Mouse (Mus musculus) embryonic facial prominence, embryonic 13.5 days (tissue): ENCODE measurements around the gene Tmem151a. TPM values are rescaled to one million over a fixed set of nuclear protein-coding genes. Genes with fewer than 3 reads are reported as not detected.

Source experiments
- ATAC-seq: fragments of 200-750 bp; cut with Nextera tagmentation; 2 replicates; pipeline ENCODE4 v1.8.0; 2017; ENCODE audit warnings: low read depth; ENCODE audit not compliant: insufficient number of reproducible peaks, insufficient read depth, low FRiP score, low TSS enrichment
- H3K27ac ChIP-seq: fragments of 300-500 bp; sonication (generic); 2 replicates; pipeline ENCODE4 v1.5.1; 2015; ENCODE audit warnings: moderate library complexity, mild to moderate bottlenecking, inconsistent platforms
- H3K27me3 ChIP-seq: fragments of 300-500 bp; sonication (generic); 2 replicates; pipeline ENCODE4 v1.6.1; 2015; ENCODE audit warnings: mild to moderate bottlenecking, inconsistent platforms
- H3K36me3 ChIP-seq: fragments of 300-500 bp; sonication (generic); 2 replicates; pipeline ENCODE4 v1.6.1; 2015; ENCODE audit warnings: mild to moderate bottlenecking, inconsistent platforms
- H3K4me1 ChIP-seq: fragments of 300-500 bp; sonication (generic); 2 replicates; pipeline ENCODE4 v1.6.1; 2015; ENCODE audit warnings: inconsistent platforms
- H3K4me2 ChIP-seq: fragments of 300-500 bp; sonication (generic); 2 replicates; pipeline ENCODE4 v1.6.1; 2015; ENCODE audit warnings: moderate library complexity, mild to moderate bottlenecking, inconsistent platforms
- H3K4me3 ChIP-seq: fragments of 300-500 bp; sonication (generic); 2 replicates; pipeline ENCODE4 v1.5.1; 2015; ENCODE audit warnings: mild to moderate bottlenecking, inconsistent platforms
- H3K9ac ChIP-seq: fragments of 300-500 bp; sonication (generic); 2 replicates; pipeline ENCODE4 v1.6.1; 2015; ENCODE audit warnings: mild to moderate bottlenecking, inconsistent platforms
- H3K9me3 ChIP-seq: fragments of 300-500 bp; sonication (generic); 2 replicates; pipeline ENCODE4 v1.6.1; 2016; ENCODE audit warnings: inconsistent platforms
- WGBS: fragments of 180-500 bp; shearing (Covaris S2); methylation state at CpG from one replicate; pipeline ENCODE4 v1.1.7; 2015; ENCODE audit warnings: mixed read lengths; 5-methylcytosine and 5-hydroxymethylcytosine counted together
- polyA plus RNA-seq: library from polyadenylated mRNA; unstranded; fragments of >200 nt; fragmentation: Nextera tagmentation; extraction: Ambion mirVana; gene quantifications from 2 replicates; pipeline ENCODE4 v1.2.1, GENCODE M21; 2015

Tmem151a gene
- polyA plus RNA-seq, 1 experiment from 2014 or later = 2.6 TPM

DNA sequence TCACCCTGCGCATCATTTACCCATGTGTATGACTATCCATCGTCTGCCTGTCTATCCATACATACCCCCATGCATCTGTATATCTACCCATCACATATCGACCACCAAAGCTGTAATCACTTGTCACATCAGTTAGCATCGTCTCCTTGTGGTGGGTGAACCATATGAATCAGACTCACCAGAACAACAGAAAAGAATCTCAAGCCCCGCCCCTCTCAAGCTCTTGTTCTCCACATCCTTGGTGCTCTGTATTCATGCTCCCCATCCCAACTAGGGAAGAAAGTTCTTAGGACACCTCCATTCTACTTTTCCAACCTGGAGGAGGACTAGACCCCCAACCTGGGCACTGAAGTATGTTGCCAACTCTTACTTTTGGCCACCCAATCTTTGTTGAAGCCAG lies 23.3 kb downstream of the Tmem151a start:
- H3K9me3 ChIP-seq = no peaks in the 10 kb centered on the region
- no peak overlapping the region for H3K4me2 ChIP-seq
- no peak overlapping the region for H3K9ac ChIP-seq
- no peaks in the 10 kb centered on the region for H3K36me3 ChIP-seq
- no peak overlapping the region for H3K4me3 ChIP-seq
- ATAC-seq = no peak
- H3K27me3 ChIP-seq = no peaks in the 10 kb centered on the region
- H3K27ac ChIP-seq = no peak overlapping the region
- 85% methylated on average over 5 of the region's 5 CpGs for WGBS
- H3K4me1 ChIP-seq = peaks cover 53% of the 10 kb centered on the region

DNA sequence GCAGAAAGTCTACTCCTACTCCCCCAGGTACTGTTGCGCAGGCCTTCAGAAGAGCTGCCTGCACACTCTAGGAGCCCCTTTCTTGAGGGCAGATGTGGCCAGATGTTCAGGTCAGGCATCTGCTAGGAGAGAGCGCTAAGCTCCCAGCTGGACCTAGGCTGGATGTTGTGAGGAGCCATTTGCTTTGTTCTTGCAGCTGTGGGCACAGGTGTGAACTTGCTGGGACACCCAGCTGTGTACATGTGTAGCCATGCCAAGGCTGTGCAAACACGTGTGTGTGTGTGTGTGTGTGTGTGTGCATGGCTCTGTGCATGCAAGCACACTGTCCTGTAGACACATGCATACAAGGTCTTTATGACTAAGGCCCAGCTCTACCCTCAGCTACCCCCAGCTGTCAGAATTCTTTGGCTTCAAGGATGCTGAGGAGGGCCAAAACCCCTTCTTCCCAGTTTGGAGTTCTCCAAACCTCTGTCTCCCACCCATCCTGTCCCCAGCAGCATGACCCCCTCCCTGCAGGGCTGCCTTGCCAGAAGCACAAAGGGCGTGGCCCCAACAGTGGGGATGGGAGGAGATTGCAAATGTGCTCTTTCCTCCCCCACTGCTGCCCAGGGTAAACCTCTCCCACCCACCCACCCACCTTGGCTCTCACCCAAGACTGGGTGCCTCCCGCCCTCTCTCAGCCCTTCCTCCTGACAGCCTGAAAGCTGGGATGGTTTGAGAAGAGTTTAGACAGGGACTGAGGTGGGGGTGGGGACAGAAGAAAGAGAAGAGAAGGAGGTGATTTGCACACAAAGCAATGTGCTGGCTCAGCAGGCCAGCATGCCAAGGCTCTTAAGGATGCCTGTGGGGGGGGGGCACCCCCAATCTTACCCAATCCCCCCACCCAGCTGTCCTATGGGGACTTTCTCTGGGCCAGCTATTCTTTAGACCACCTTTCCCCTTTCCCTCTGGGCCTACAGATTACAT lies 24.7 kb downstream of the Tmem151a start:
- peak; percentile 13; the same call in 1 of the 2 replicates for ATAC-seq
- peak overlapping the region; percentile 87 for H3K27ac ChIP-seq
- WGBS = 30% methylated on average over 5 of the region's 5 CpGs

DNA sequence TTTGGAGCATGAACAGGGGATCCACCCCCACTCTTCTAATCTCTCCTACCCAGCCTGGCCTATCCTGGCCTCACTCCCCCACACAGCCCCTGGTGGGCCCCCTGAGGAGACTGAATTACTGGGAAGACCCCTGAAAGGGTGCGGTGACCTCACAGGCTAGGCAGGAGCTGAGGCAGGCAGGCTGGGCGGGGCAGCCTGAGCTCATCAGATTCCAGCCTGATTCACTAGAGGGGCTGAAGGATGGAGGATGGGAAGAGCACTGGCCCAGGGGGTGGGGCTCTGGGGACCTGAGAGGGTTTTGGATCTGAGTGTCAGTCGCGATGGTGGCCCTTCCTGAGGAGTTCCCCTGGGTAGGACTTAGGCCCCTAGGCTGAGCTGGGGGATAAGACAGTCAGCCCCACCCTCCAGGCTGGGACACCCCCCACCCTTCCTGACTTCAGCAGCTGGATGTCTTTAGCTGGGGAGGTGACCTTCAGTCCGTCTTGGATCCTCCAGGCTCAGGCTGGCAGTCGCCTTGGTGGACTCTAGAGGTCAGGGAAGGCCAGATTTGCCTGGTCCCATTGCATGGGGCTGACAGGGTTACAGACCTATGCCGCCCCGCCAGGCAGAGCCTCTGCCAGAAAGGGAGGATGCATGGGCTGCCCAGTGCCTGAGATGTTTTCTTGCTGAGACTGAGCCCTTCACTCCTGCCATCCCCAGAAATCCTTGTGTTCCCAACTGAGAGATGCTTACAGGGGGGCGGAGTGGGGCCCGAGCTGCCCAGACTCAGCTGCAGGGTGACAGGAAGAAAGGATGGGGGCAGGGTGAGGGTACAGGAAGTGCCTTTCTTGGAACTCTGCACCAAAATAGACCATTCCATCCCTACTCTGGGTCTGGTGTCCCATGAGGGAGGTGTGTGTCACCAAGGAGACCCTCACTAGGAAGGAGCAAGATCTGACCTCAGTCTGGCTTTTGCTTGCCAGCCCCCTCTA lies 26.2 kb downstream of the Tmem151a start:
- H3K27ac ChIP-seq = peak overlapping the region; percentile 87
- no peaks in the 10 kb centered on the region for H3K36me3 ChIP-seq
- peaks cover 47% of the 10 kb centered on the region for H3K4me1 ChIP-seq
- H3K9ac ChIP-seq = peak overlapping the region; percentile 57
- H3K9me3 ChIP-seq = no peaks in the 10 kb centered on the region
- peaks cover 5% of the 10 kb centered on the region for H3K27me3 ChIP-seq
- WGBS = 11% methylated on average over 10 of the region's 10 CpGs
- H3K4me3 ChIP-seq = no peak overlapping the region
- H3K4me2 ChIP-seq = peak overlapping the region; percentile 16
- ATAC-seq = no peak

More for the DNA sequence above, 24.7 kb downstream of the Tmem151a start:
- Histone ChIP-seq H3K4me2 (peak overlapping the region; percentile 22), H3K9ac (peak overlapping the region; percentile 54), H3K36me3 (no peaks in the 10 kb centered on the region), H3K9me3 (no peaks in the 10 kb centered on the region), H3K27me3 (no peaks in the 10 kb centered on the region), H3K4me1 (peaks cover 56% of the 10 kb centered on the region), H3K4me3 (no peak overlapping the region)

DNA sequence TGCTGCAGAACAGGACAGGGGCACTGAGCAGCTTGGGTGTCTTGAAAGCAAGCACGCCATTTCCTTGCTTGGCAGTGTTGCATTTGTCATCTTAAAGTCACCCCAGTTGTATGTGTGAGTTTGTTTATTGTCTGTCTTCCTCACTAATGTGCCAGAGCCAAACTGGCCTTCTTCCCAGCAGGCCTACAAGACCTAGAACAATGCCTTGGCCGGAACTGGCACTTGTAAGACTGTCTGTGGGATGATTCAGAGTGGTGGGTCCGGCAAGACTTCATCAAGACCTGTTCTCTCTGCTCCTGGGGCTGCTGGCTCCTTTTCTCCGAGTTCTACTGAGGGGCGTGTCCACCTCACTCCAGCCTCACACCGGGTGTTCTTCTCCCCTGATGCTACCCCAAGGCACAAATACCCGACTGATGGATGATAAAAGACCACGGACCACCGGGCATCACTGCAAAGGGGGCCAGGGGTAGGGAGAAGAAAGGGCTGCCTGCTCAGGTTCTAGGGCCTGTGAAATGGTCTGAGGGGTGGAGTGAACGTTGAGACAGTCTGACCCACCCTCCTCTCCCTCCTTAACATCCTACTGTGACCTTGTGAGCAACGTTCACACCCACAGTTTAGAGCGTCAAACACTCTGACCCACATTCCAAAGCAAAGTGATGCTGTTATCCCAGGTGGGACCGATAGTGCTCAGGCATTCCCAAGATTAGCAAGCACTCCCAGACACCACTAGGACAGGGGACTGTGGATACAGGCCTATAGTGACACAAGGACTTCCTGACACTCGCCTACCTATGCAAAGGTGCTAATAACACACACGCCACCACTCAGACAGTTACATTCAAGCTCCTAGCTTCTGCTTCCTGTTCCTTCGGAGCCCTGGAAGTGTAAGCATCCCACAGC lies 27.2 kb downstream of the Tmem151a start:
- no peaks in the 10 kb centered on the region for H3K36me3 ChIP-seq
- peak overlapping the region; percentile 16; the same call in 1 of the 2 replicates for H3K4me2 ChIP-seq
- H3K27me3 ChIP-seq = peaks cover 14% of the 10 kb centered on the region
- H3K4me1 ChIP-seq = peaks cover 47% of the 10 kb centered on the region
- ATAC-seq = no peak
- H3K4me3 ChIP-seq = no peak overlapping the region
- no peaks in the 10 kb centered on the region for H3K9me3 ChIP-seq
- H3K9ac ChIP-seq = peak overlapping the region; percentile 57
- H3K27ac ChIP-seq = peak overlapping the region; percentile 87
- 30% methylated on average over 16 of the region's 16 CpGs for WGBS

DNA sequence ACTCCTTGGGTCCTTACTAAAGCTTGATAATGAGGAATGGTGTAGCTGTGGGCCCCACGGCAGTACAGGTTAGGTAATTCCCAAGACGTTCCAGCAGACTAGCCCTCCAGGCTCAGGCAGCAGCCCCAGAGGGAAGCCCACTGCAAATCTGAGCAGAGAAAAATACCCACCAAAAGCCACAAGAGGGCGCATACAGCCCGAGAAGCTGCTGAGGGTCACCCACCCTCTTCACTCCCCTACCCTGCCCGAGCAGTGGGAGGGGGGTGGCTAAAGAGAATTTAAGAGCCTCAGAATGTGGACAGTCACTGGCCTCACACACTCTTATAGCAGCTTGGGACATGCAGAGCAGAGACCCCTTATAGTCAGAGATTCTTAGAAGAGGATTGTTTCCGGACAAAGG lies 29.1 kb downstream of the Tmem151a start:
- H3K27me3 ChIP-seq = peaks cover 33% of the 10 kb centered on the region
- 10% methylated on average over 6 of the region's 6 CpGs for WGBS
- ATAC-seq = no peak
- H3K4me2 ChIP-seq = peak overlapping the region; percentile 17
- H3K4me1 ChIP-seq = peaks cover 52% of the 10 kb centered on the region
- no peak overlapping the region for H3K4me3 ChIP-seq
- H3K9me3 ChIP-seq = no peaks in the 10 kb centered on the region
- H3K36me3 ChIP-seq = no peaks in the 10 kb centered on the region
- H3K9ac ChIP-seq = peak overlapping the region; percentile 51; the same call in 1 of the 2 replicates
- H3K27ac ChIP-seq = no peak overlapping the region

DNA sequence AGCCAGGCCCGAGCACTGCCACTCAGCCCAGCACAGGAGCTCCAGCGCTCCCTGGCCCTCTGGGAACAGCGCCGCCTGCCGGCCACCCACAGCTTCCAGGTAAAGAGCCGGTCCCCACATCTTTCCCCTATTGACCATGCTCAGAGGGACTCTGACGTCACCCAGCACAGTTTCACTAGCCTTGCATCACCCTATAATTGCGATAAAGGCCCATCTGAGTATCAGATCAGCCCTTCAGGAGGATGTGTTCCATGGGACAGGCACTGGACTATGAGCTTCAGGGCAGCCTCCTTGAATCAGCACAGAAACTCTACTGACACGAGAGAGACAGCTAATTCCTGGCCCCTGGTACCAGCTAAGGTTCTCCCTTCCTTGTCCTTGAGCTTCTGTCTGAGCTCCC lies 31.4 kb downstream of the Tmem151a start:
- Histone ChIP-seq H3K4me2 (no peak overlapping the region), H3K9ac (no peak overlapping the region), H3K4me1 (peaks cover 45% of the 10 kb centered on the region), H3K27me3 (peaks cover 48% of the 10 kb centered on the region), H3K27ac (no peak overlapping the region), H3K36me3 (peaks cover 8% of the 10 kb centered on the region), H3K9me3 (no peaks in the 10 kb centered on the region), H3K4me3 (no peak overlapping the region)
- ATAC-seq = no peak
- WGBS = 20% methylated on average over 9 of the region's 9 CpGs

DNA sequence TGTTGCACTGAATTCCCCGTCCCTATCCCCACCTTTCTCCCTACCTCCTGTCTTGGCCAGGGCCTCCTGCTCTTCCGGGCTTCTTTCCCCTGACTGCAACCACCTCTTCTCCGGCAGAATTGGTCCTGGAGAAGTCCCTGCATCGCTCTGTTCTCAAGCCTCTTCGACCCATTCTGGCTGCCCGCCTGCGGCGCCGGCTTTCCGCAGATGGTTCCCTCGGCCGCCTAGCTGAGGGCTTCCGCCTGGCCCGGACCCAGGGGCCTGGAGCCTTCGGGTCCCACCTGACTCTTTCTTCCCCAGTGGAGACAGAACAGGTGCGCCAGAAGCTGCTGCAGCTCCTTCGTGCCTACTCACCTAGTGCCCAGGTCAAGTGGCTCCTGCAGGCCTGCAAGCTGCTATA lies 32.5 kb downstream of the Tmem151a start:
- Histone ChIP-seq H3K4me1 (peaks cover 34% of the 10 kb centered on the region), H3K27me3 (peaks cover 48% of the 10 kb centered on the region), H3K9me3 (no peaks in the 10 kb centered on the region), H3K36me3 (peaks cover 17% of the 10 kb centered on the region), H3K9ac (no peak overlapping the region), H3K4me3 (no peak overlapping the region), H3K4me2 (0 out of 2 replicates have a peak overlapping the region, but pooled peaks have one; percentile 7), H3K27ac (no peak overlapping the region)
- ATAC-seq = no peak
- WGBS = 56% methylated on average over 17 of the region's 17 CpGs

DNA sequence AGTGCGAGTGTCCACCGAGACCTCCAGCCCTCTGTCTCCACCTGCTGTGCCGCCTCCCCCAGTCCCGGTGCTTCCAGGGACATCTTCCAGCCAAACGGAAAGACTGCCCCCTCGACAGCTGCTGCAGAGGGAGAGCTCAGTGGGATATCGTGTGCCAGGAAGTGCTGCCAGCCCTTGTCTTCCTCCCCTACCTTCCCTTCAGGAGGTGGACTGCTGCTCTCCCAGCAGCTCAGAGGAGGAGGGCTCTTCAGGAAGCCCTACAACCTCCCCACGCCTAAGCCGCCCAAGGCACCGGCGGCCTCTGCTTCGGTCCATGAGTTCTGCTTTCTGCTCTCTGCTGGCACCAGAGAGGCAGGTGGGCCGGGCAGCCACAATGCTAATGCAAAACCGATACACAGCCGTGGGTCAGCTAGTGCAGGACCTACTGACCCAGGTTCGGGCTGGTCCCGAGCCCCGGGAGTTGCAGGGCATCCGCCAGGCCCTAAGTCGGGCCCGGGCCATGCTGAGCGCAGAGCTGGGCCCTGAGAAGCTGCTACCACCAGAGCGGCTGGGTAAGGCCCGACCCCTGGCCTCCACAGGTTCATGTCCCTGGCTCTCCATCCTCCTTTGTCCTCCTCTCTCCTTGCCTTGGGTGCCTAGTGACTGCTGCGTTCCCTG lies 33.0 kb downstream of the Tmem151a start:
- no peak overlapping the region for H3K4me3 ChIP-seq
- H3K27me3 ChIP-seq = peaks cover 48% of the 10 kb centered on the region
- 34% methylated on average over 25 of the region's 25 CpGs for WGBS
- H3K9me3 ChIP-seq = no peaks in the 10 kb centered on the region
- peaks cover 23% of the 10 kb centered on the region for H3K36me3 ChIP-seq
- H3K27ac ChIP-seq = no peak overlapping the region
- H3K4me2 ChIP-seq = 0 out of 2 replicates have a peak overlapping the region, but pooled peaks have one; percentile 45
- H3K4me1 ChIP-seq = peaks cover 32% of the 10 kb centered on the region
- 0 out of 2 replicates have a peak overlapping the region, but pooled peaks have one; percentile 3 for H3K9ac ChIP-seq
- no peak for ATAC-seq

DNA sequence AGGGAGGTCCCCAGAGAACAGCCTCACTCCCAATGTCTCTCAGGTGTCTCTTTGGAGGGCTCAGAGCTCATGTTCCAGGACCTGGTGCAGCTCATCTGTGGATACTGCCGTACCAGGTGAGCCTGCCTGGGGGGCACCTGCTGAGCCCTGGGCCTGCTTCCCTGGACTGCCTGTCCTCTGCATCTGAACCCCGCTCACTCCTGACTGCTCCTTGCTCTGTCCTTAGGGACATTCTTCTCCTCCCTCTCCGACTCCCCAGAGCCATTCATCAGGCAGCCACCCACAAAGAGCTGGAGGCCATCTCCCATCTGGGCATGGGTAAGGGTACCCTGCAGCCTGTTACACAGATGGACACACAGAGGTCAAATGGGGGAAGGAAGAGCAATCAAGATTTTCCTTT lies 33.8 kb downstream of the Tmem151a start:
- WGBS = 33% methylated on average over 3 of the region's 3 CpGs
- Histone ChIP-seq H3K4me3 (no peak overlapping the region), H3K4me2 (peak overlapping the region; percentile 45), H3K9me3 (no peaks in the 10 kb centered on the region), H3K9ac (peak overlapping the region; percentile 54; the same call in 1 of the 2 replicates), H3K36me3 (peaks cover 31% of the 10 kb centered on the region), H3K27ac (no peak overlapping the region), H3K4me1 (peaks cover 29% of the 10 kb centered on the region), H3K27me3 (peaks cover 48% of the 10 kb centered on the region)
- ATAC-seq = no peak

DNA sequence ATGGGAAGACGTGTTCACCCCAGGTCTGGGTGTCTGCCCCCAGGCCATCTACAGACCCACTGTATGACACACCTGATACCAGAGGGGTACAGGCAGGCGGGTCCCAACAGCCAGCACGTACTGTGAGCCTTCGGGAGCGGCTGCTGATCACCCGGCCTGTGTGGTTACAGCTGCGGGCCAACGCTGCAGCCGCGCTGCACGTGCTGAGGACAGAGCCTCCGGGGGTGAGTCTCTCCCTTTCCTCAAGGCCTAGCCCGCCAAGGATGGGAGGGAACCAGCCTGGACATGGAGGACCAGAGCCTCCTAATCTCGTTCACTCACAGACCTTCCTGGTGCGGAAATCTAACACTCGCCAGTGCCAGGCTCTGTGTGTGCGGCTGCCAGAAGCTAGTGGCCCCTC lies 34.3 kb downstream of the Tmem151a start:
- WGBS = 7% methylated on average over 17 of the region's 17 CpGs
- ATAC-seq = no peak
- Histone ChIP-seq H3K27ac (no peak overlapping the region), H3K27me3 (peaks cover 48% of the 10 kb centered on the region), H3K9me3 (no peaks in the 10 kb centered on the region), H3K4me1 (peaks cover 24% of the 10 kb centered on the region), H3K36me3 (peaks cover 35% of the 10 kb centered on the region), H3K4me3 (peak overlapping the region; percentile 24), H3K9ac (peak overlapping the region; percentile 54; the same call in 1 of the 2 replicates), H3K4me2 (peak overlapping the region; percentile 45)
